Mouse (Mus musculus) kidney, adult 2 months (tissue): ENCODE results near the gene Ctsw. TPM values are rescaled to one million over a fixed set of nuclear protein-coding genes. Genes with fewer than 3 reads are reported as not detected.

Source experiments
- DNase-seq: peaks from one replicate; pipeline ENCODE4 v3.0.0; 2021
- H3K27ac ChIP-seq: fragments of 200-500 bp; 2 replicates; pipeline ENCODE4 v1.5.1; 2012; ENCODE audit warnings: low read depth, low read length, control low read depth, inconsistent platforms; ENCODE audit not compliant: insufficient read depth
- H3K27me3 ChIP-seq: fragments of 200-500 bp; replicated peaks from 2 replicates; pipeline ENCODE4 v1.6.1; 2012; ENCODE audit warnings: mild to moderate bottlenecking, moderate library complexity, low read length, inconsistent platforms; ENCODE audit not compliant: control insufficient read depth, insufficient read depth
- H3K36me3 ChIP-seq: fragments of 200-500 bp; 2 replicates; pipeline ENCODE4 v1.6.1; 2012; ENCODE audit warnings: mild to moderate bottlenecking, moderate library complexity, low read length, inconsistent platforms; ENCODE audit not compliant: control insufficient read depth, insufficient read depth
- H3K4me1 ChIP-seq: fragments of 200-500 bp; 2 replicates; pipeline ENCODE4 v1.6.1; 2011; ENCODE audit warnings: low read length; ENCODE audit not compliant: control insufficient read depth, insufficient read depth
- H3K4me3 ChIP-seq: fragments of 200-500 bp; 2 replicates; pipeline ENCODE4 v1.5.1; 2011; ENCODE audit warnings: mild to moderate bottlenecking, low read depth, low read length, control low read depth; ENCODE audit not compliant: insufficient read depth
- CTCF ChIP-seq: fragments of 200-500 bp; conservative IDR thresholded peaks from 2 replicates; pipeline ENCODE4 v1.5.1; 2011; ENCODE audit warnings: low read depth, mild to moderate bottlenecking, control low read depth, low read length, moderate library complexity, mixed read lengths; ENCODE audit not compliant: insufficient read depth, insufficient read length
- POLR2A ChIP-seq: fragments of 200-500 bp; IDR thresholded peaks from one replicate; pipeline ENCODE4 v1.6.1; 2011; ENCODE audit warnings: low read depth, low read length, control low read depth
- WGBS: fragments of 180-500 bp; shearing (Covaris S2); methylation state at CpG from one replicate; pipeline ENCODE4 v1.1.7; 2018; 5-methylcytosine and 5-hydroxymethylcytosine counted together
- polyA plus RNA-seq: library from polyadenylated mRNA; depleted of rRNA; stranded (reverse); fragments of >200 nt; gene quantifications from 2 replicates; pipeline ENCODE4 v1.2.3, GENCODE M21; 2012; rRNA removed

Gene Ctsw
- polyA plus RNA-seq = 1.1 and 4.7 TPM in 2 replicates

- TF ChIP-seq CTCF (no peak), POLR2A (no peak)
- no peaks in the 10 kb centered on the region for H3K4me1 ChIP-seq
- no peak within 1 kb of the TSS for H3K4me3 ChIP-seq
- 48% methylated on average over 5 of the region's 5 CpGs for WGBS
- no peaks in the 10 kb centered on the region for H3K27me3 ChIP-seq
- H3K36me3 ChIP-seq = no peaks in the 10 kb centered on the region; the same call in 1 of the 2 replicates
- no peak within 1 kb of the TSS for H3K27ac ChIP-seq
- DNase-seq = no peak
Observed at GRCm38 (mm10) chr19:5468374-5468773, at the start of gene Ctsw. Gene Ctsw, minus strand, starts transcription at chr19:5468507.

- 0 out of 2 replicates have a peak, but pooled peaks cover 3% of the 10 kb centered on the region for H3K4me1 ChIP-seq
- H3K36me3 ChIP-seq = no peaks in the 10 kb centered on the region
- no peak overlapping the region for H3K27ac ChIP-seq
- WGBS = 84% methylated on average over 8 of the region's 8 CpGs
- TF ChIP-seq CTCF (no peak), POLR2A (no peak)
- no peak for DNase-seq
- no peaks in the 10 kb centered on the region for H3K27me3 ChIP-seq
- H3K4me3 ChIP-seq = no peak overlapping the region
Observed at GRCm38 (mm10) chr19:5516906-5517505, 48.7 kb upstream of the Ctsw start.

GRCm38 (mm10) chr19:5515840-5516777 lies 47.8 kb upstream of the Ctsw start:
- Histone ChIP-seq H3K27me3 (no peaks in the 10 kb centered on the region), H3K4me1 (0 out of 2 replicates have a peak, but pooled peaks cover 5% of the 10 kb centered on the region), H3K27ac (no peak overlapping the region), H3K36me3 (no peaks in the 10 kb centered on the region), H3K4me3 (no peak overlapping the region)
- TF ChIP-seq CTCF (no peak; the same call in 1 of the 2 replicates), POLR2A (no peak)
- 86% methylated on average over 7 of the region's 7 CpGs for WGBS
- DNase-seq = no peak

GRCm38 (mm10) chr19:5513005-5513349 lies 44.7 kb upstream of the Ctsw start:
- WGBS = 85% methylated on average over 3 of the region's 3 CpGs
- Histone ChIP-seq H3K4me1 (peaks cover 9% of the 10 kb centered on the region; the same call in 1 of the 2 replicates), H3K27me3 (no peaks in the 10 kb centered on the region), H3K27ac (no peak overlapping the region), H3K36me3 (no peaks in the 10 kb centered on the region), H3K4me3 (no peak overlapping the region)
- TF ChIP-seq CTCF (no peak), POLR2A (no peak)
- no peak for DNase-seq

GRCm38 (mm10) chr19:5512091-5513004 lies 44.0 kb upstream of the Ctsw start:
- H3K27me3 ChIP-seq = no peaks in the 10 kb centered on the region
- H3K4me3 ChIP-seq = no peak overlapping the region
- H3K27ac ChIP-seq = no peak overlapping the region
- no peaks in the 10 kb centered on the region for H3K36me3 ChIP-seq
- TF ChIP-seq CTCF (no peak), POLR2A (no peak)
- H3K4me1 ChIP-seq = peaks cover 9% of the 10 kb centered on the region; the same call in 1 of the 2 replicates
- WGBS = 67% methylated on average over 12 of the region's 12 CpGs
- DNase-seq = no peak

- Histone ChIP-seq H3K27me3 (no peaks in the 10 kb centered on the region), H3K27ac (peak overlapping the region; percentile 5; the same call in 1 of the 2 replicates), H3K4me3 (peak overlapping the region; percentile 53), H3K4me1 (peaks cover 9% of the 10 kb centered on the region; the same call in 1 of the 2 replicates), H3K36me3 (no peaks in the 10 kb centered on the region)
- 41% methylated on average over 15 of the region's 15 CpGs for WGBS
- no peak for TF ChIP-seq CTCF
- TF ChIP-seq POLR2A = no peak
- no peak for DNase-seq
Observed at GRCm38 (mm10) chr19:5511074-5511632, 42.8 kb upstream of the Ctsw start.
